Mouse (Mus musculus): ENCODE results near the gene Kif28. TPM values are rescaled to one million over a fixed set of nuclear protein-coding genes. Genes with fewer than 3 reads are reported as not detected.
"Not testable (repeated sequence)": the region's sequence is repeated elsewhere in the genome, so short reads cannot be mapped to it uniquely, and the experiment has no call there.

Kif28 gene
- total RNA-seq, 1 experiment from 2014 or later: not detected

DNA sequence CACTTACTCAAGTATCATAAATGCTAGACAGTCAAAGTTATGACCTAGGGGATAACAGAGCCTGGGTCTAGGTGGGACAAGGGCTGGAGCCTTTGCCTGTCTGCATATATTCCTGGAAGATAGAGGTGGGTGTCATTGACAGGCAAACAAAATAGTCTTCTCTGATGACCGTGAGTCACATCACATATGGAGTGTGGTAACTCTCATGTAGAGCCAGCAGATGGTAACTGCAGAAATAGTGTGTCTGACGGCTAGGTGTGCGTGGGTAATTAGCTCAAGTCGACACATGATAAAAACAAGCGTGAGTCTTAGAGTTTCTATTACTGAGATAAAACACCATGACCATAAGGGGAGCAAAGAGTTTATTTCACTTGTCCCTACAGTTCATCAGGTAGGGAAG lies 82.0 kb downstream of the Kif28 start:
- ATAC-seq (ENCODE audit: extremely low read depth, insufficient number of reproducible peaks, low FRiP score, poor library complexity, severe bottlenecking): no peak

DNA sequence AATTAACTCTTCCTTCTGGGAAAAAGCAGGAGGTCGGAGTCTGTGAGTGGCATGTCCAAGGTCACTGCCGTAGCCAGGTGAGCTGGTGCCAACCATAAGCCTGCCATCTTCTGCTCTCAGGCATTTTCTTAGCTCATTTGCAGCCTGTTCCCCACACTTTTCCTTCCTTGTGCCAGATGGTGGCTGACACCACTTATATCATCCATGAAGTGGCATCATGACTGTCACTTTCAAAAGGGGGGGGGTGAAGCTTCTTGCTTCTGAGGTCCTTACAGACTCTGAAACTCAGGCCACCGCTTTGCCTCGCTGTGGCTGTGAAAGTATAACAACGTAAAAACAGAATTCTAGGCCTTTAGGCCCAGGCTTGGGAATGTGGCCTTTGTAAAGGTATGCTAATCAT lies 93.8 kb downstream of the Kif28 start:
- no peak for ATAC-seq (ENCODE audit: extremely low read depth, insufficient number of reproducible peaks, low FRiP score, poor library complexity, severe bottlenecking)

DNA sequence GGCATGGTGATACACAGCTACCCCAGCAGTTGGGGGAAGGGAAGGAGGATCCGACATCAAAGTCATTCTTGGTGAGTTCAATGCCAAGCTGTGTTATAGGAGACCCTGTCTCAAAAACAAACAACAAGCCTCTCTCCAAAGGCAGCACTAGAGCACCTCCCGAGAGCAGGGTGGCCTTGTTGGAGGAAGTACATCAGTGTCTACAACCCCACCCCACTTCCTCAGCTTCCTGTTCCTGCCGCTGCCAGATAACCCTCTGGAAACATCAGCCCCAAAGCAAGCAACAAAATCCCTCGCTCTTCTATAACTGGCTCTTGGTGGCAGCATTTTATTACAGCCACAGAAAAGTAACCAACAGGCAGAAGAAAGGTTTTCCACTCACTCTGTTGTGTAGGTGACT lies 94.8 kb downstream of the Kif28 start:
- ATAC-seq (ENCODE audit: extremely low read depth, insufficient number of reproducible peaks, low FRiP score, poor library complexity, severe bottlenecking): no peak

DNA sequence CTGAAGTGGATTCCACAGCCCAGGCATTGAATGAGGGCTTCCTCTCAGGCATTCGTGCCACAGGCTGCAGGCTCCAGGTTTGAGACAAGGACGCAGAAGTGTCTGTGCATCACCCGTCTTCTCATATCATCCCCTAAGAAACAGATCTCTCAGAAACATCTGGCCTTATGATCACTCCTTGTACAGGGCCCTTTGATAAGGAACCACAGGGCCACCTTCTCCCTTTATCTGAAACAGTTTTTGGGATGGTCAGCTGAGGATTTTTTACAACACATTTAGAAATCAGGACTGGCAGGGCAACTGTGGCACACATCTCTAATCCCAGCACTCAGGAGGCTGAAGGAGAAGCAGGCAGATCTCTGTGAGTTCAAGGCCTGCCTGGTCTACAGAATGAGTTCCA lies 95.7 kb downstream of the Kif28 start:
- no peak for ATAC-seq (ENCODE audit: extremely low read depth, insufficient number of reproducible peaks, low FRiP score, poor library complexity, severe bottlenecking)

DNA sequence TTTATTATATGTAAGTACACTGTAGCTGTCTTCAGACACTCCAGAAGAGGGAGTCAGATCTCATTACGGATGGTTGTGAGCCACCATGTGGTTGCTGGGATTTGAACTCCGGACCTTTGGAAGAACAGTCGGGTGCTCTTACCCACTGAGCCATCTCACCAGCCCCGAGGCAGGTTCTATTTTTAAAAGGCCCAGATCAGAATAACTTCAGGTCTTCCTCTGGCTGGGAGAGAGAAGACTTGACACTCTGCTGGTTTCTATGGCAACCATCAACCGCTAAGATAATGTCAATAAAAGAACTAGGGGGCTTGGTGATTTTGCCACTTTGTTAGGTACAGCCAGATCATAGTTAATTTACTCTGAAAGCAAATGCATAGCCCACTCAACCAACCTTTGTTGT lies 96.4 kb downstream of the Kif28 start:
- not testable (repeated sequence) for ATAC-seq (ENCODE audit: extremely low read depth, insufficient number of reproducible peaks, low FRiP score, poor library complexity, severe bottlenecking)

DNA sequence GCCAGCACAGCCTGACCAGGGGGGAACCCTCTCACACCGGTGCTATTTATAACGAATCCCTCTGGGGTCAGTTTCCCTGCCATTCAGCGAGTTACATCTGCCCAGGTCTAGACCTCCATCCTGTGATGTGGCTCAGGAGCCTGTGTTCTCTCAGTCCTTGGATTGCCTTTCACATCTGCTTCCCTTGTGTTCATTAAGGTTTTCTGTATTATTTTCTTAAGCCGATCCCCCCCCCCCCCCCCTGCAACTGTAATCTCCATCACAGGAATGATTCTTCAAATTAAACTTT lies 99.1 kb downstream of the Kif28 start:
- ATAC-seq (ENCODE audit: extremely low read depth, insufficient number of reproducible peaks, low FRiP score, poor library complexity, severe bottlenecking): no peak

Other genes with a start within 250 kb of the Kif28 start
- 24.8 and 25.5 TPM in 2 replicates for gene Smyd3, start 227.2 kb downstream of the Kif28 start, total RNA-seq (2017)
- gene Tfb2m, start 199.0 kb downstream of the Kif28 start, total RNA-seq (2017): 26.4 and 38.4 TPM in 2 replicates
- gene Cnst, start 198.9 kb downstream of the Kif28 start, total RNA-seq (2017): 39.8 and 49.5 TPM in 2 replicates
- gene Sccpdh, start 77.1 kb downstream of the Kif28 start, total RNA-seq (2017): 2.3 and 9.4 TPM in 2 replicates
- 0.86 and 1.6 TPM in 2 replicates for gene Gm10518, start 58.1 kb upstream of the Kif28 start, total RNA-seq (2017)
- gene Ahctf1, start 58.4 kb upstream of the Kif28 start, total RNA-seq (2017): 77.2 and 99.0 TPM in 2 replicates
- 0.37 and 1.7 TPM in 2 replicates for gene Cdc42bpa, start 215.2 kb upstream of the Kif28 start, total RNA-seq (2017)